Mouse (Mus musculus) heart, embryonic 11.5 days (tissue): ENCODE measurements at regions not wholly inside any gene's neighbourhood (a gene's known extent, or its start where the extent isn't known, plus 50 kb on each side); places are given as distances from the start of the nearest gene placed in this dataset.

Experiments
- ATAC-seq: fragments of 200-750 bp; cut with Nextera tagmentation; replicated peaks from 2 replicates; pipeline ENCODE4 v1.8.0; 2017; ENCODE audit warnings: moderate library complexity; ENCODE audit not compliant: insufficient number of reproducible peaks, low FRiP score, low TSS enrichment
- H3K27ac ChIP-seq: fragments of 300-500 bp; sonication (generic); 2 replicates; pipeline ENCODE4 v1.5.1; 2014; ENCODE audit warnings: mild to moderate bottlenecking, low read depth, low read length
- H3K27me3 ChIP-seq: fragments of 300-500 bp; sonication (generic); 2 replicates; pipeline ENCODE4 v1.6.1; 2014; ENCODE audit warnings: mild to moderate bottlenecking, low read length, mixed read lengths; ENCODE audit not compliant: control insufficient read depth, insufficient read depth
- H3K36me3 ChIP-seq: fragments of 300-500 bp; sonication (generic); 2 replicates; pipeline ENCODE4 v1.6.1; 2014; ENCODE audit warnings: mild to moderate bottlenecking, low read length, moderate library complexity, mixed read lengths; ENCODE audit not compliant: control insufficient read depth, insufficient read depth
- H3K4me1 ChIP-seq: fragments of 300-500 bp; sonication (generic); 2 replicates; pipeline ENCODE4 v1.6.1; 2014; ENCODE audit warnings: low read length; ENCODE audit not compliant: control insufficient read depth, insufficient read depth
- H3K4me2 ChIP-seq: fragments of 300-500 bp; sonication (generic); 2 replicates; pipeline ENCODE4 v1.6.1; 2014; ENCODE audit warnings: mild to moderate bottlenecking, moderate library complexity
- H3K4me3 ChIP-seq: fragments of 300-500 bp; sonication (generic); 2 replicates; pipeline ENCODE4 v1.5.1; 2014; ENCODE audit warnings: low read depth, low read length
- H3K9ac ChIP-seq: fragments of 300-500 bp; sonication (generic); 2 replicates; pipeline ENCODE4 v1.6.1; 2014; ENCODE audit warnings: mild to moderate bottlenecking, low read depth, low read length, moderate library complexity
- H3K9me3 ChIP-seq: fragments of 300-500 bp; sonication (generic); replicated peaks from 2 replicates; pipeline ENCODE4 v1.6.1; 2016; ENCODE audit warnings: low read length; ENCODE audit not compliant: control insufficient read depth
- WGBS: fragments of 180-500 bp; shearing (Covaris S2); extraction: QIAGEN DNeasy Blood & Tissue Kit; methylation state at CpG from one replicate; pipeline ENCODE4 v1.1.7; 2014; ENCODE audit not compliant: insufficient replicate concordance; 5-methylcytosine and 5-hydroxymethylcytosine counted together

DNA sequence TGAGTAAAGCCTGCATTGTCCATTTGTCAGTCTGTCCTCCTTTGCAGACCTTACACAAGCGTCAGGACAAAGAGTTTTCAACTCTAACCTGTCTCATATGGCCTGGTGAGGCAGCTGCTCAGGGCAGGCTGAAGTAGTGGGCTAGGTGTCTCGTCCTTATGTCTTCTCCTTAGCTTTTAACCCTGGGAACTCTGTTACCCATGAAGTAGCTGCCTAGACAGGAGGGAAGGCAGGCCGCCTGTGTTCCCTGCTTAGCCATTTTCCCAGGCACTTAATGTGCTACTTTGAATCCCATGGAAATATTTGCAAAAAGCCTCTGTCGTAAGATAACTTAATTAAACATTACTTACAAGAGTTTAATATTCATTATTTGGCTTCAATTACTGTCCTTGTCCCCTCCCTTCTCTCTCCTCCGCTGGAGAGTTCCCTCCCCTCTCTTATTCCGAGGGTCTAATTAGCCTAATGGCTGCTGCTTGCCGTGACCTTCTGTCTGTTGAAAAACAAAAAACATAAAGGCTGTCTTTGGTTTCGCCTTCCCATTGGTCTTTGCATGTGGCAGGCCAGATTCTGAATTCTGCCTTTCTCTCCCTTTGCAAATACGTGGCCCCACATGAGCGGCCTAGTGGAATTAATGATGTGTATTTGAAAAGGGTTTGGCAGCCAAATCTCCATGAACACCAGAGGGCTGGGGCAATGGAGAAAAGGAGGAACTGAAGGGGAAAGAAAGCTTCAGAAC lies 642.2 kb upstream of the Fam160b2 start:
- Histone ChIP-seq H3K4me1 (no peaks in the 10 kb centered on the region), H3K36me3 (no peaks in the 10 kb centered on the region), H3K9me3 (no peaks in the 10 kb centered on the region), H3K27ac (no peak overlapping the region), H3K27me3 (no peaks in the 10 kb centered on the region), H3K9ac (no peak overlapping the region), H3K4me2 (no peak overlapping the region), H3K4me3 (no peak overlapping the region)
- 63% methylated on average over 10 of the region's 10 CpGs for WGBS
- no peak for ATAC-seq

DNA sequence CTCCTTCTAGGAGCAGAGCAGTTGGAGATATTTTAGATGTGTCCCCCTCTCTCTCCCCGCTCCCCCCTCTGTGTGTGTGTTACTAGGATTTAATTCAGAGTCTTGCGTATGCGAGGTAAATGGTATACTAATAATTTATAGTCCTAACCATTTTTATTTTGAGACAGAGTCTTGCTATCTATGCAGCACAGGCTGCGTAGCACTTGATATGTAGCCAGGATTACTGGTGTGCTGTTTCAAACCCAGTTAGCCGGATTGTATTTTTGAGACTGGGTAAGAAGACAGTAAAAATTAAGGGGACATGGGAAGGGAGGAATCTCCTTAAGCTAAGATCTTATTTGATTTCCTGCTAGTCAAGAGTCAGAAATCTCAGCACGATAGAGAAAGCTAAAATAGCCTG lies 636.6 kb upstream of the Fam160b2 start:
- Histone ChIP-seq H3K9me3 (no peaks in the 10 kb centered on the region), H3K4me3 (no peak overlapping the region), H3K27ac (no peak overlapping the region), H3K4me1 (no peaks in the 10 kb centered on the region), H3K4me2 (no peak overlapping the region), H3K27me3 (no peaks in the 10 kb centered on the region), H3K36me3 (no peaks in the 10 kb centered on the region), H3K9ac (no peak overlapping the region)
- ATAC-seq = no peak
- 83% methylated on average over 6 of the region's 6 CpGs for WGBS

DNA sequence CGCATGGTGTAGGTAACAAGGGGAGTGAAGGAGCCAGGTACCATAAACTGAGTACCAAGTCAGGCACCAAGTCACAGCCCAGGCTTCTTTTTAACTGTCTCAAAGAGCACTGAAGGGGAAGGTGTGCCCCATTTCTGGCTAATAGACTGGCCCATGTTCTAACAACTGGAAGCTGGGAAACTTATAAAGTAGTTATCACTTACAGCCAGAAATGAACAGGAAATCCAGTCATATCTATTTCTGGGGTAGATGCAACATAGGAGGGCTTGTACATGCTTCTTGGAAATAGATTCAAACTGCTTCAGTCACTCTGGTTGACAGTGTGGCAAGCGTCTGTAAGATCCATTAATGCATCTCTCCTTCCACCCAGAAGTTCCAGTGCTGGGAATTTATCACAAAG lies 635.3 kb upstream of the Fam160b2 start:
- no peak overlapping the region for H3K27ac ChIP-seq
- no peak for ATAC-seq
- no peaks in the 10 kb centered on the region for H3K27me3 ChIP-seq
- no peak overlapping the region for H3K9ac ChIP-seq
- no peak overlapping the region for H3K4me3 ChIP-seq
- H3K9me3 ChIP-seq = no peaks in the 10 kb centered on the region
- no peak overlapping the region for H3K4me2 ChIP-seq
- WGBS = 73% methylated on average over 2 of the region's 2 CpGs
- H3K36me3 ChIP-seq = no peaks in the 10 kb centered on the region
- no peaks in the 10 kb centered on the region for H3K4me1 ChIP-seq

DNA sequence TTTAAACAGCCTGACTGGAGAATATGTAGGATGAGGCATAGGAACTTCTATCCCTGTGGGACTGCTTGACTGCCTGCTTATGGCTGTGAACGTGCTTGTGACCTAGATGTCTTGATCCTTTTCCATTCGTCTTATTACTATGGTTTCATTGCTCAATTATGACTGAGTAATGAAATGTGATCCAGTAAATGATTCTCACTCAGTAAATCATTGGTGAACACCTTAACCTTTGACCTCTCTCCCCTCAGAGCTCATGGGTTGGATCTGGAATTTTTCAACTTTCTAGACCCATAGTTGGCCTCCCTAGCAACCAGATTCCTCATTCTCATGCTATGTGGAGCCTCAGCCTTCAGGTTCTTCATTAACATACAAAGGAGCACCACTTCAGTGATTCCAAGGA lies 634.6 kb upstream of the Fam160b2 start:
- H3K9ac ChIP-seq = no peak overlapping the region
- H3K4me2 ChIP-seq = no peak overlapping the region
- no peaks in the 10 kb centered on the region for H3K36me3 ChIP-seq
- no peak overlapping the region for H3K4me3 ChIP-seq
- ATAC-seq = no peak
- no peak overlapping the region for H3K27ac ChIP-seq
- H3K9me3 ChIP-seq = no peaks in the 10 kb centered on the region
- WGBS = 68% methylated on average over 2 of the region's 2 CpGs
- H3K27me3 ChIP-seq = no peaks in the 10 kb centered on the region
- H3K4me1 ChIP-seq = no peaks in the 10 kb centered on the region

DNA sequence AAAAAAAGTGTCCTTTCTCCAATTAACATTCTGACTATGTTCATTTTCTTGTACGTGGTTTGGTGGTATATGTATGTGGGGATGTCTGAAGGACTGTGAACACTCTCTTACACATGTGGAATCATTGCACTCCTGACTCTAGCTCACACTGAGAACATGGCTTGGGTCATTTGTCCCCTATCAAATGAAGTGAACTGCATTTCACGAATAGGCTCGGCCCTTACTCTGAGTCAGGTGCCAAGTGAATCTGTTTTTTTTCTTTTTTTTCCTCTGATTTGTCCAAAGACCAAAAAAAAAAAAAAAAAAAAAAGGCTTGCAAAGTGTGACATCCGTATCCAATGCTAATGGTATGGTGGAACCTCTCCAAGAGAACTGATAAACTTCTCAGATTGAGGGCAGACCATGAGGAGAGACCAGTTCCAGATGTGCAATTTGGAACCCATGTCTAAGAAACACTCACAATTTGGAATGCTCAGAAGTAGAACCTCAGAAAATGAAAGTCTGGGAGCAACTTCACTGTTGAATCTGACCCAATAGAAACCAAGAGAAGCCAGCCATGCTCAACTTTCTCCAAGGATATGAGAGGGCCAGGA lies 631.7 kb upstream of the Fam160b2 start:
- ATAC-seq = no peak
- 73% methylated on average over 4 of the region's 4 CpGs for WGBS

DNA sequence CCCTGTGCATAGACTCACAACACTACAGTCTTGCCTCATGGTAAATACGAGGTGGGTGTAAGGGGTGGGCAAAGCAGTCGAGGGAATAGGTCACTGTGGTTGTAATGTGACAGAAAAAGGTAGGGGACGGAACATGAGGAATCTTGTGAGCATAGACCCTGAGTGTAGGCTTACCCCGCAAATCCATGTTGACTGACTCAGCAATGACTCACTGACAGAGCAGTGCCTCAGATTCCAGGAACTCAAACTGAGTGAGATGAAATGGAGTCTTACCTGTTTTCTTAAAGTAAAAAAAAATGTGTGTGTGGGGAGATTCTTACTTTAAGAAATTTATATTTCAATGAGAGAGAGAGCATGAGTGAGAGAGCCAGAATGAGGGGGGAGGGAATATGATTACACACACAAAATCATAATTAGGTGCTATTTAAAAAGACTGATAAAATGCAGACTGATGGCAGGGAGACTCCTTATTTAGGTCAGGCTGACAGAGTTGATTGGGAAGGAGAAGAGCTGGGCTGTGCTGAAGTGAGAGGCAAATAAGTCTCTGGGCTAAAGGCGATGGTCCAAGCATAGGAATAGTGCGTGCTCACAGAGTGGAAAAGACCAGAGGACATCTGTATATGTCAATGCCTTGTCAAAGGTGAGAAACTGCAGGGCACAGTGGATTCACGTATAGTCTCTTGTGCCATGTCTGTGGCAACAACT lies 631.0 kb upstream of the Fam160b2 start:
- H3K4me1 ChIP-seq = no peaks in the 10 kb centered on the region
- no peak overlapping the region for H3K9ac ChIP-seq
- WGBS = 77% methylated on average over 7 of the region's 7 CpGs
- H3K36me3 ChIP-seq = no peaks in the 10 kb centered on the region
- no peak overlapping the region for H3K4me2 ChIP-seq
- H3K27me3 ChIP-seq = no peaks in the 10 kb centered on the region
- H3K27ac ChIP-seq = no peak overlapping the region
- no peak overlapping the region for H3K4me3 ChIP-seq
- ATAC-seq = no peak
- H3K9me3 ChIP-seq = no peaks in the 10 kb centered on the region

More for the DNA sequence above, 631.7 kb upstream of the Fam160b2 start:
- no peaks in the 10 kb centered on the region for H3K4me1 ChIP-seq
- no peak overlapping the region for H3K9ac ChIP-seq
- no peak overlapping the region for H3K4me3 ChIP-seq
- H3K27me3 ChIP-seq = no peaks in the 10 kb centered on the region
- no peaks in the 10 kb centered on the region for H3K36me3 ChIP-seq
- H3K27ac ChIP-seq = no peak overlapping the region
- no peak overlapping the region for H3K4me2 ChIP-seq
- no peaks in the 10 kb centered on the region for H3K9me3 ChIP-seq

DNA sequence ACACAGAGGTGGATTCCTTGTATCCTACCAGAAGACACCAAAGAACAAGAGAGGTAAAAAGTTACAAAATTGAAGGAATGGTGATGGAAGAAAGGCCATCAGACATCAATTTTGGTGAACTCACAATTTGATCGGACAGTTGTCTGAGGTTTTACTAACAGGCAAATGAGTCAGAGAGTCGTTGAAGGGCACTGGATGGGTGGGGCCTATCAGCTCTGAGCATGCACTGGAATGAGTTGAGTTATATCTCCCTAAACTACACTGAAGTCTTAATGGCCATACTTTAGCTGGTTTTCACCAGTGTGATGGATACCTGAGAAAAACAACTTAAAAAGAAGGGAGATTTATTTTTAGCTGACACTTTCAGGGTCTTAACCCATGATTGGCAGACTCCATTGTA lies 630.3 kb upstream of the Fam160b2 start:
- WGBS = 81% methylated on average over 2 of the region's 2 CpGs
- H3K27ac ChIP-seq = no peak overlapping the region
- H3K27me3 ChIP-seq = no peaks in the 10 kb centered on the region
- no peak overlapping the region for H3K4me2 ChIP-seq
- no peaks in the 10 kb centered on the region for H3K36me3 ChIP-seq
- H3K4me3 ChIP-seq = no peak overlapping the region
- H3K9ac ChIP-seq = no peak overlapping the region
- no peaks in the 10 kb centered on the region for H3K9me3 ChIP-seq
- no peaks in the 10 kb centered on the region for H3K4me1 ChIP-seq
- ATAC-seq = no peak

DNA sequence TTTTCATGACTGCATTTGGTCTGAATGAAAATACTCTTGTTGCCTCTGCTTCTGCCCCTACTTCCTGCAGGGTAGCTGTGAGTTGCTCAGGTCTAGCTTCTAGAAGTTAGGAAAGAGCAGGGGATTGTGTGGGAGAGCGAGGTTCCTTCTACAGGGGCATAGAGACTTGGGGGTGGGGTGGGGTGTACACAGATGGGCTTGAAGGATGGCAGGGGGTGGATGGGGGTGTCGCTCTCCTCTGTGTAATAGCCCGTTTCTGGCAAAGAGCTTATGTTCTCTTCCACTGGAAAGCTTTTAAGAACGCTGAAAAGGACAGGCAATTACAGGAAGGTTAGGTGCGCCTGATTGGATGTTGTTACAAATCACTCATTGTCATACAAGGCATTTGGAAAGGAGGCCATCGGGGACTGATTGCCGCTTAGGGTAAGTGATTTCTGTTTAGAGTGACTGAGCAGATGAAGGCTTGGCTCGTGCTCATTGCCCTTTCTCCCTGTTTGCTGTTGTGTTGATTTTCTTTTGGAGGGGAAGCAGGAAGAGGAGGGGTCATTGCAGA lies 629.3 kb upstream of the Fam160b2 start:
- Histone ChIP-seq H3K27ac (no peak overlapping the region), H3K4me3 (no peak overlapping the region), H3K27me3 (no peaks in the 10 kb centered on the region), H3K4me1 (no peaks in the 10 kb centered on the region), H3K9me3 (no peaks in the 10 kb centered on the region), H3K9ac (no peak overlapping the region), H3K36me3 (no peaks in the 10 kb centered on the region), H3K4me2 (no peak overlapping the region)
- no peak for ATAC-seq
- 81% methylated on average over 8 of the region's 8 CpGs for WGBS
